Mouse (Mus musculus): ENCODE measurements around the gene Acss2.

Gene Acss2

GRCm38 (mm10) chr2:155627030-155627738 is 109.4 kb downstream of the Acss2 start:
- peak; percentile 61 for DNase-seq (ENCODE audit: low read depth, low spot score)

GRCm38 (mm10) chr2:155628112-155628511 is 110.4 kb downstream of the Acss2 start:
- DNase-seq (ENCODE audit: low read depth, low spot score) = no peak

- no peak for DNase-seq (ENCODE audit: low read depth, low spot score)
These were observed 110.8 kb downstream of the Acss2 start for GRCm38 (mm10) chr2:155628519-155628918.

DNA sequence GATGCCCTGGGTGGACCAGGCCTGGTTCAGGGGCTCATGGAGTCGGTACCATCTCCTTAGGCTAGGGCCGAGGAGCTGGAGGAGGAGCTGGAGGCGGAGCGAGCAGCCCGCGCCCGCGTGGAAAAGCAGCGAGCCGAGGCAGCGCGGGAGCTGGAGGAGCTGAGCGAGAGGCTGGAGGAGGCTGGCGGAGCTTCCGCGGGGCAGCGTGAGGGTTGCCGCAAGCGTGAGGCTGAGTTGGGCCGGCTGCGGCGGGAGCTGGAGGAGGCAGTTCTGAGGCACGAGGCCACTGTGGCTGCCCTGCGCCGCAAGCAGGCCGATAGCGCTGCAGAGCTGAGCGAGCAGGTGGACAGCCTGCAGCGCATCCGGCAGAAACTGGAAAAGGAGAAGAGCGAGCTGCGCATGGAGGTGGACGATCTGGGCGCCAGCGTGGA is 111.5 kb downstream of the Acss2 start:
- DNase-seq (ENCODE audit: low read depth, low spot score) = no peak

DNA sequence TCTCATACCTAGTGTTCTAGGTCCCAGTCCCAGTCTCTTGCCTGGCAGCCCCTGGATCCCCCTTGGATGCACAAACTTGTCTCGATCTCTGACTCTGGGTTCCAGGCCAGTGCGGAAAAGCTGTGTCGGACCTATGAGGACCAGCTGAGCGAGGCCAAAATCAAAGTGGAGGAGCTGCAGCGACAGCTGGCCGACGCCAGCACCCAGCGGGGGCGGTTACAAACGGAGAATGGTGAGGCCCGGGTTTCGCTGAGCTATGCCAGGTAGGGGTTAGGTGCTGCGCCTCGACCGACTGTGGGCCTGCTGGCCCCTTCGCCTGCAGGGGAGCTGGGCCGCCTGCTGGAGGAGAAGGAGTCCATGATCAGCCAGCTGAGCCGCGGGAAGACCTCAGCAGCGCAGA is 112.4 kb downstream of the Acss2 start:
- DNase-seq (ENCODE audit: low read depth, low spot score) = no peak

DNA sequence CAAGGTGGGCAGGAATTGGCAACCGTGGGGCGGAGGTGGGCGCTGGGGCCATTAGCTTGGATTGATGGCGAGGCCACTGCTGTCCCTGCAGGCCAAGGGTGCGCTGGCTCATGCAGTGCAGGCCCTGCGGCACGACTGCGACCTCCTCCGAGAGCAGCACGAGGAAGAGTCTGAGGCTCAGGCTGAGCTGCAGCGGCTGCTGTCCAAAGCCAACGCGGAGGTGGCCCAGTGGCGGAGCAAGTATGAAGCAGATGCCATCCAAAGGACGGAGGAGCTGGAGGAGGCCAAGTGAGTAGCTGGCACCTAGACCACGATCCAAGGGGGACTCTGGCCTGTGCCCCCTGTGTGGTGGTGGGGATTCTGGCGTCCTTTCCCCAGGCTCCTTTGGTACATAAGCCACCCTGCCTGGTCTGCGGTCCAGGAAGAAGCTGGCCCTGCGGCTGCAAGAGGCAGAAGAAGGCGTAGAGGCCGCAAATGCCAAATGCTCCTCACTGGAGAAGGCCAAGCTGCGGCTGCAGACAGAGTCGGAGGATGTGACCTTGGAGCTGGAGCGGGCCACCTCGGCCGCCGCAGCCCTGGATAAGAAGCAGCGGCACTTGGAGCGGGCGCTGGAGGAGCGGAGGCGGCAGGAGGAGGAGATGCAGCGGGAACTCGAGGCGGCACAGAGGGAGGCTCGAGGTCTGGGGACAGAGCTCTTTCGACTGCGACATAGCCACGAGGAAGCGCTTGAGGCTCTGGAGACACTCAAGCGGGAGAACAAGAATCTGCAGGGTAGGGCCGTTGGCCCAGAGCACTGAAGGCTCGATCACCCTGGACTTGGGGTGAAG is 113.1 kb downstream of the Acss2 start:
- DNase-seq (ENCODE audit: low read depth, low spot score) = no peak

DNA sequence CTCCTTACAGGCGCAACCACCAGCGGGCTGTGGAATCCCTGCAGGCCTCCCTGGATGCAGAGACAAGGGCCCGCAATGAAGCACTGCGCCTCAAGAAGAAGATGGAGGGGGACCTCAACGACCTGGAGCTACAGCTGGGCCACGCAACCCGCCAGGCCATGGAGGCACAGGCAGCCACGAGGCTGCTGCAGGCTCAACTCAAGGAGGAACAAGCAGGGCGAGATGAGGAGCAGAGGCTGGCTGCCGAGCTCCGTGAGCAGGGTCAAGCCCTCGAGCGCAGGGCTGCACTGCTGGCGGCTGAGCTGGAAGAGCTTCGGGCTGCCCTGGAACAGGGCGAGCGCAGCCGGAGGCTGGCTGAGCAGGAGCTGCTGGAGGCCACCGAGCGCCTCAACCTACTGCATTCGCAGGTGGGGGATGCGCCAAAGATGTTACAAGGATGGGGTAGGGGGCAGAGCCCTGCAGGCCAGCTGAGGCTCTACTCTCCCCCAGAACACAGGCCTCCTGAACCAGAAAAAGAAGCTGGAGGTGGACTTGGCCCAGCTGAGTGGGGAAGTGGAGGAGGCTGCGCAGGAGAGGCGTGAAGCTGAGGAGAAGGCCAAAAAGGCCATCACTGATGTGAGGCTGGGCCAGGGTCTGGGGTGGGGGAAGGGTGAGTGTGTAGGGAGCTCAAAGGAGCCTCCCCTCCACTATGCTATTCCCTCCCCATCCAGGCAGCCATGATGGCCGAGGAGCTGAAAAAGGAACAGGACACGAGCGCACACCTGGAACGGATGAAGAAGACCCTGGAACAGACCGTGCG is 114.6 kb downstream of the Acss2 start:
- DNase-seq (ENCODE audit: low read depth, low spot score) = no peak

DNA sequence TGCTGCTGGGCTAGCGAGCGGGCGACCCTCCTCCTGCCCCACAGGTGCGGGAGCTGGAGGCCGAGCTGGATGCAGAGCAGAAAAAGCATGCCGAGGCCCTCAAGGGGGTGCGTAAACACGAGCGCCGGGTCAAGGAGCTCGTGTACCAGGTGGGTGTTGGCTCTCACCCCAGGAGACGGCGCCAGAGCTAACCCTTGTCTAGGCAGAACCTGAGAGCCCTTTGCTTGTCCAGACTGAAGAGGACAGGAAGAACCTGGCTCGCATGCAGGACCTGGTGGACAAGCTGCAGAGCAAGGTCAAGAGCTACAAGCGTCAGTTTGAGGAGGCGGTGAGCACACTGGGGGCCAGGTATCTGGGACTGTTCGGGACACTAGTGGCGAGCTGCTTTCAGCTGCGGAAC is 115.4 kb downstream of the Acss2 start:
- DNase-seq (ENCODE audit: low read depth, low spot score) = no peak

DNA sequence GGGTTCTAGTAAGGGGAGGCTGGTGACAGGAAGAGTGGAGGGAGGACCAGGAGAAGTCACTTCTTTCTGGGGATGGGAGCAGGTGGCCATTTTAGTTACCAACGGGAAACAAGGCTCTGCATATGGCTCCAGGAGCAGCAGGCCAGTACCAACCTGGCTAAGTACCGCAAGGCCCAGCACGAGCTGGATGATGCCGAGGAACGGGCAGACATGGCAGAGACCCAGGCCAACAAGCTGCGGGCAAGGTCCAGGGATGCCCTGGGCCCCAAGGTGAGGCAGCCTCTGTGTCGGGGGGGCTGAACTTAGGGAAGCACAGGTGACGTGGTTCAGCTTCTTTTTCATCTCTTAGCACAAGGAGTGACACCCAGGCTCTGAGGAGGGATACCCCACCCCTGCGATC is 116.0 kb downstream of the Acss2 start:
- no peak for DNase-seq (ENCODE audit: low read depth, low spot score)

GRCm38 (mm10) chr2:155634562-155634961 is 116.8 kb downstream of the Acss2 start:
- no peak for DNase-seq (ENCODE audit: low read depth, low spot score)

All from retina, postnatal 7 days (tissue).